Mouse (Mus musculus) kidney, embryonic 15.5 days (tissue): ENCODE results near the gene Atp8b4. TPM values are rescaled to one million over a fixed set of nuclear protein-coding genes. Genes with fewer than 3 reads are reported as not detected.

ENCODE experiments used
- ATAC-seq: fragments of 200-750 bp; cut with Nextera tagmentation; replicated peaks from 2 replicates; pipeline ENCODE4 v1.8.0; 2017; ENCODE audit warnings: moderate TSS enrichment; ENCODE audit not compliant: low FRiP score
- H3K27ac ChIP-seq: fragments of 300-500 bp; sonication (generic); 2 replicates; pipeline ENCODE4 v1.5.1; 2015; ENCODE audit warnings: mild to moderate bottlenecking, inconsistent platforms
- H3K27me3 ChIP-seq: fragments of 300-500 bp; sonication (generic); 2 replicates; pipeline ENCODE4 v1.6.1; 2015; ENCODE audit warnings: inconsistent platforms
- H3K36me3 ChIP-seq: fragments of 300-500 bp; sonication (generic); 2 replicates; pipeline ENCODE4 v1.6.1; 2015; ENCODE audit warnings: inconsistent platforms
- H3K4me1 ChIP-seq: fragments of 300-500 bp; sonication (generic); 2 replicates; pipeline ENCODE4 v1.6.1; 2015; ENCODE audit warnings: inconsistent platforms
- H3K4me2 ChIP-seq: fragments of 300-500 bp; sonication (generic); 2 replicates; pipeline ENCODE4 v1.6.1; 2015; ENCODE audit warnings: moderate library complexity, mild to moderate bottlenecking, inconsistent platforms
- H3K4me3 ChIP-seq: fragments of 300-500 bp; sonication (generic); replicated peaks from 2 replicates; pipeline ENCODE4 v1.5.1; 2015; ENCODE audit warnings: mild to moderate bottlenecking, inconsistent platforms
- H3K9ac ChIP-seq: fragments of 300-500 bp; sonication (generic); 2 replicates; pipeline ENCODE4 v1.6.1; 2015; ENCODE audit warnings: mild to moderate bottlenecking, inconsistent platforms
- H3K9me3 ChIP-seq: fragments of 300-500 bp; sonication (generic); replicated peaks from 2 replicates; pipeline ENCODE4 v1.6.1; 2016; ENCODE audit warnings: inconsistent platforms
- WGBS: fragments of 180-500 bp; shearing (Covaris S2); methylation state at CpG from one replicate; pipeline ENCODE4 v1.1.7; 2015; ENCODE audit warnings: mixed read lengths; 5-methylcytosine and 5-hydroxymethylcytosine counted together
- polyA plus RNA-seq: library from polyadenylated mRNA; unstranded; fragments of >200 nt; fragmentation: Nextera tagmentation; extraction: Ambion mirVana; gene quantifications from 2 replicates; pipeline ENCODE4 v1.2.1, GENCODE M21; 2015

The Atp8b4 gene
- polyA plus RNA-seq, 1 experiment from 2014 or later: 0.18 TPM

DNA sequence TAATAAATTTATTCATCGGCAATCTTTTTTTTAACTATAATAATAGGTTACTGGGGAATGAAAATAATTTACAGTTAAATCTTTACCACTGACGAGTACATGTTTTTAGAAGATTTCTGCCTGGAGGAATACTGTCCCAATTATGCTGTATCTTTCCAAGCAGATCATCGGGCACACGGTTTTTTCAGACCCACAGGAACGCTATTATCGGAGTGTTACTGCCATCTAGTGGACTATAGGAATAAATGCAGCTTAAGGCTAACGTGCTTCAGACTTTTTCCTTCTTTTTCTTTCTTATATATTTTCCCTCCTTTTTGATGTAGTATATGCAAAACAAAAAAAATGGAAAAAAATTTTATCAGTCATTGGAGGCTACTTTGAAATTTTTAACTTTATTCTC, 20.4 kb upstream of the Atp8b4 start:
- H3K27me3 ChIP-seq: no peaks in the 10 kb centered on the region
- H3K4me3 ChIP-seq: no peak overlapping the region
- H3K9ac ChIP-seq: no peak overlapping the region
- no peaks in the 10 kb centered on the region for H3K36me3 ChIP-seq
- ATAC-seq: 0 out of 2 replicates have a peak, but pooled peaks have one; percentile 52
- WGBS: 13% methylated on average over 7 of the region's 7 CpGs
- H3K4me2 ChIP-seq: no peak overlapping the region
- H3K4me1 ChIP-seq: no peaks in the 10 kb centered on the region
- H3K9me3 ChIP-seq: no peaks in the 10 kb centered on the region
- H3K27ac ChIP-seq: no peak overlapping the region

GRCm38 (mm10) chr2:126519872-126520581, 19.6 kb upstream of the Atp8b4 start:
- Histone ChIP-seq H3K4me2 (no peak overlapping the region), H3K27me3 (no peaks in the 10 kb centered on the region), H3K36me3 (no peaks in the 10 kb centered on the region), H3K4me1 (no peaks in the 10 kb centered on the region), H3K4me3 (no peak overlapping the region), H3K9me3 (no peaks in the 10 kb centered on the region), H3K9ac (no peak overlapping the region), H3K27ac (no peak overlapping the region)
- ATAC-seq: no peak
- WGBS: 80% methylated on average over 11 of the region's 11 CpGs

- no peaks in the 10 kb centered on the region for H3K27me3 ChIP-seq
- H3K9ac ChIP-seq: no peak overlapping the region
- no peaks in the 10 kb centered on the region for H3K36me3 ChIP-seq
- no peak overlapping the region for H3K4me3 ChIP-seq
- no peaks in the 10 kb centered on the region for H3K9me3 ChIP-seq
- no peaks in the 10 kb centered on the region for H3K4me1 ChIP-seq
- no peak overlapping the region for H3K27ac ChIP-seq
- no peak overlapping the region for H3K4me2 ChIP-seq
- ATAC-seq: no peak
- 71% methylated on average over 6 of the region's 6 CpGs for WGBS
These were observed 14.8 kb upstream of the Atp8b4 start for GRCm38 (mm10) chr2:126515069-126515826.

DNA sequence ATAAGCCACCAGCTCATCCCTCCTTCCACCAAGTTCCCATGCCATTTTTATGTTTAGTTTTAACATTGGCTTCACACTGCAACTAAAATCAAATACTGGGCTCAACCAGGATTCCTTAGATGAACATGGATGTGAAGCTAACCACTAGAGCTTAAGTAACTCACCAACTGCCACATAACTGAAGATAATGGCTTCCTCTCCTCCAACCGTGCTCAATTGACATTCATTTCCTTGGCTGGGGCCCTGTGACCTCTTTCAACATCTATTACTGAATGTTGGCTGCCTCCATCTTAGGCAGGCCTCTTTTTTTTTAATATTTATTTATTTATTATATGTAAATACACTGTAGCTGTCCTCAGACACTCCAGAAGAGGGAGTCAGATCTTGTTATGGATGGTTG, 7.8 kb upstream of the Atp8b4 start:
- no peak overlapping the region for H3K9ac ChIP-seq
- no peaks in the 10 kb centered on the region for H3K9me3 ChIP-seq
- H3K4me1 ChIP-seq: no peaks in the 10 kb centered on the region
- no peaks in the 10 kb centered on the region for H3K36me3 ChIP-seq
- 44% methylated on average over 1 of the region's 1 CpGs for WGBS
- H3K27me3 ChIP-seq: no peaks in the 10 kb centered on the region
- no peak overlapping the region for H3K4me2 ChIP-seq
- H3K27ac ChIP-seq: no peak overlapping the region
- no peak overlapping the region for H3K4me3 ChIP-seq
- no peak for ATAC-seq

- Histone ChIP-seq H3K9me3 (no peaks in the 10 kb centered on the region), H3K4me2 (no peak overlapping the region), H3K27ac (no peak overlapping the region), H3K36me3 (no peaks in the 10 kb centered on the region), H3K4me3 (no peak overlapping the region), H3K9ac (no peak overlapping the region), H3K4me1 (no peaks in the 10 kb centered on the region), H3K27me3 (no peaks in the 10 kb centered on the region)
- 88% methylated on average over 5 of the region's 5 CpGs for WGBS
- no peak for ATAC-seq
These were observed 7.0 kb upstream of the Atp8b4 start for GRCm38 (mm10) chr2:126507477-126507876.

DNA sequence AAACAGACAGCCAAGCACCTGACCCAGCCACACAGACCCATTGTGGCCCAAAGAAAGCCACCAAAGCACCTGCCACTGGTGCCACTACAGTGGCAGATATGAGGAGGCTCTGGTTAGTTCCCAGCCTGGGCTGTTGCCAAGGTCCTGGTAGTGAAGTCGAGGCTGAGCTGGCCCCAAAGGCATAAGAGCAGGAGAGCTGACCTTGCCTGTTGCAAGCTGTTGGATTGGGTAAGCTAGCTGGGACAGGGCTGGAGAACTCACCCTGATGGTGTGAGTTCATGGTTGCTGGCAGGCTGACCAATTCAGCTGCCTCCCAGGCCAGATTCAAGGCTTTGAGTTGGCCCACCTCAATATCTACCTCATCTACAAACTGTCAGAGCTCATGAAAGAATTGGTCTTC, 4.7 kb upstream of the Atp8b4 start:
- Histone ChIP-seq H3K27me3 (no peaks in the 10 kb centered on the region), H3K4me1 (no peaks in the 10 kb centered on the region), H3K9ac (no peak overlapping the region), H3K9me3 (no peaks in the 10 kb centered on the region), H3K27ac (no peak overlapping the region), H3K4me3 (no peak overlapping the region), H3K4me2 (no peak overlapping the region), H3K36me3 (no peaks in the 10 kb centered on the region)
- ATAC-seq: no peak
- WGBS: 68% methylated on average over 1 of the region's 1 CpGs

GRCm38 (mm10) chr2:126499730-126500129, 744 bp downstream of the Atp8b4 start:
- H3K27ac ChIP-seq: no peak overlapping the region
- no peak for ATAC-seq
- H3K4me3 ChIP-seq: no peak overlapping the region
- no peak overlapping the region for H3K4me2 ChIP-seq
- H3K9me3 ChIP-seq: no peaks in the 10 kb centered on the region
- H3K27me3 ChIP-seq: no peaks in the 10 kb centered on the region
- WGBS: 66% methylated on average over 8 of the region's 8 CpGs
- no peaks in the 10 kb centered on the region for H3K36me3 ChIP-seq
- H3K9ac ChIP-seq: no peak overlapping the region
- no peaks in the 10 kb centered on the region for H3K4me1 ChIP-seq

- Histone ChIP-seq H3K36me3 (no peaks in the 10 kb centered on the region), H3K4me3 (no peak overlapping the region), H3K4me1 (no peaks in the 10 kb centered on the region), H3K27me3 (no peaks in the 10 kb centered on the region), H3K9me3 (no peaks in the 10 kb centered on the region), H3K9ac (no peak overlapping the region), H3K4me2 (no peak overlapping the region), H3K27ac (no peak overlapping the region)
- 76% methylated on average over 11 of the region's 11 CpGs for WGBS
- no peak for ATAC-seq
These were observed 1.6 kb downstream of the Atp8b4 start for GRCm38 (mm10) chr2:126498761-126499452.

GRCm38 (mm10) chr2:126496838-126497237, 3.6 kb downstream of the Atp8b4 start:
- H3K36me3 ChIP-seq: no peaks in the 10 kb centered on the region
- H3K9me3 ChIP-seq: no peaks in the 10 kb centered on the region
- 75% methylated on average over 9 of the region's 9 CpGs for WGBS
- H3K4me2 ChIP-seq: no peak overlapping the region
- H3K27ac ChIP-seq: no peak overlapping the region
- no peak overlapping the region for H3K4me3 ChIP-seq
- H3K4me1 ChIP-seq: no peaks in the 10 kb centered on the region
- H3K9ac ChIP-seq: no peak overlapping the region
- no peak for ATAC-seq
- no peaks in the 10 kb centered on the region for H3K27me3 ChIP-seq

DNA sequence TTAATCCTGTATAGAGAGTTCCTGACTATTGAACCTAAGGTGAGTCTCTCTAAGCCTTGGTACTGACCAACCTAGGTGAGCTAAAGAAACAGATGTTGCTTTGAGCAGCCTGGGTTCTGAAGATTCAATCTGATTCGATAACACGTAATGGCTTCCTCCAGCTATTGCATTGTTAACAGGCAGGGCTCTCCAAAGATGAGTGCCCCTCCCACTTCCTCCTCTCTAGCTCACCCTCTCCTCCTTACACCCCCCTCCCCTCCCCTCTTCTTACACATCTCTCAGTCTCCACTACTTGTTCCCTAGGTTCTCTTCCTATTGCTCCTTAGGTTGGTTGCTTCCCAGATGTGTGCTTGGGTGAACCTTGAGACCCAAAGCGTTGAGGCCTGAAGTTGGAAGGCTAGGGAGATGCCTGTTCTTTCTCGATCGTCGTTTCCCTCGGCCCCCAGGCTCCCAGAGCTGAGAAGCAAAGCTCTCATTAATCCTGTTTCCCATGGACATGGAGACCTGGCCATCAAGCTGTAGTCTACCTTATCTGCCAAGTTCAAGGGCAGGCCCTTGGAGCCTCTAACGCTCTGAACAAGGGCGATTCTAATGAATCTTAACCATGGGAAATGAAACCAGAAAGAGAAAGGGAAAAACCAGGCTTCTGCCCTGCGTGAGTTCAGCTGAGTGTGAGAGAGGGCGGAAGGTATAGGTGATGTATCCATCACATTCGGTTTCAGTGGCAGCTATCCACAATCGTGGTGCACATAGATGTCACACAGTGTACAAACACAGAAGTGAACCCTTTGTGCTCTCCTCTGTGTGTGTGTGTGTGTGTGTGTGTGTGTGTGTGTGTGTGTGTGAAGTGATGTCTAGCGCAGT, 4.4 kb downstream of the Atp8b4 start:
- Histone ChIP-seq H3K36me3 (no peaks in the 10 kb centered on the region), H3K4me3 (no peak overlapping the region), H3K27me3 (no peaks in the 10 kb centered on the region), H3K9me3 (no peaks in the 10 kb centered on the region), H3K4me1 (no peaks in the 10 kb centered on the region), H3K27ac (no peak overlapping the region), H3K4me2 (no peak overlapping the region), H3K9ac (no peak overlapping the region)
- 83% methylated on average over 14 of the region's 14 CpGs for WGBS
- ATAC-seq: no peak

DNA sequence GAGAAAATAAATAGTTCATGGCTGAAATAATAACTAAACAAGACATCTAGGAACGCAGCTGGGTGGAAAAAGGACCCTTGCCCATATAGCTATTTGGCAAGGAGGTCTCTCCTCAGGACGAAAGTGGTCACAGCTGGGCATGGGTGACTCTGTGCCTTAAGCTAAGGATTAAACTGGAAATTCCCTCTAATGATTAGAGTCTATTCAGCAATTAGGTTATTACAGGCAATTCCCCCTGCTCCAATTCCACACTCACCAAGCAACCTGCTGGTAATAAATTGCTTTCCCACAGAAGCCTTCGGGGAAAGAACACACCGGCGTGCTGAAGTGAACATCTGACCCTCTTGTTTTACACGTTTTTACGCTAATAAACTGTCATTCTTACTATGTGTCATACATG, 5.2 kb downstream of the Atp8b4 start:
- no peak overlapping the region for H3K27ac ChIP-seq
- H3K4me1 ChIP-seq: no peaks in the 10 kb centered on the region
- no peak overlapping the region for H3K4me2 ChIP-seq
- H3K9ac ChIP-seq: no peak overlapping the region
- H3K27me3 ChIP-seq: no peaks in the 10 kb centered on the region
- 64% methylated on average over 7 of the region's 7 CpGs for WGBS
- no peak overlapping the region for H3K4me3 ChIP-seq
- no peaks in the 10 kb centered on the region for H3K36me3 ChIP-seq
- H3K9me3 ChIP-seq: no peaks in the 10 kb centered on the region
- ATAC-seq: no peak
